Mouse (Mus musculus) forebrain, embryonic 13.5 days (tissue): ENCODE measurements around the gene Cmtm2b. TPM values are rescaled to one million over a fixed set of nuclear protein-coding genes. Genes with fewer than 3 reads are reported as not detected.

ENCODE experiments used
- ATAC-seq: fragments of 200-750 bp; cut with Nextera tagmentation; 2 replicates; pipeline ENCODE4 v1.8.0; 2017
- H3K27ac ChIP-seq: fragments of 300-500 bp; sonication (generic); 2 replicates; pipeline ENCODE4 v1.5.1; 2015; ENCODE audit warnings: inconsistent platforms, mild to moderate bottlenecking, moderate library complexity
- H3K27me3 ChIP-seq: fragments of 300-500 bp; sonication (generic); 2 replicates; pipeline ENCODE4 v1.6.1; 2015; ENCODE audit warnings: mild to moderate bottlenecking, inconsistent platforms
- H3K36me3 ChIP-seq: fragments of 300-500 bp; sonication (generic); 2 replicates; pipeline ENCODE4 v1.6.1; 2015; ENCODE audit warnings: mild to moderate bottlenecking, inconsistent platforms; ENCODE audit not compliant: poor library complexity, severe bottlenecking
- H3K4me1 ChIP-seq: fragments of 300-500 bp; sonication (generic); 2 replicates; pipeline ENCODE4 v1.6.1; 2015; ENCODE audit warnings: inconsistent platforms
- H3K4me2 ChIP-seq: fragments of 300-500 bp; sonication (generic); 2 replicates; pipeline ENCODE4 v1.6.1; 2015; ENCODE audit warnings: inconsistent platforms, mild to moderate bottlenecking, moderate library complexity
- H3K4me3 ChIP-seq: fragments of 300-500 bp; sonication (generic); 2 replicates; pipeline ENCODE4 v1.5.1; 2015; ENCODE audit warnings: mild to moderate bottlenecking, inconsistent platforms
- H3K9ac ChIP-seq: fragments of 300-500 bp; sonication (generic); 2 replicates; pipeline ENCODE4 v1.6.1; 2015; ENCODE audit warnings: mild to moderate bottlenecking, inconsistent platforms
- H3K9me3 ChIP-seq: fragments of 300-500 bp; sonication (generic); replicated peaks from 2 replicates; pipeline ENCODE4 v1.6.1; 2016; ENCODE audit warnings: inconsistent platforms
- WGBS: fragments of 180-500 bp; shearing (Covaris S2); methylation state at CpG from one replicate; pipeline ENCODE4 v1.1.7; 2015; 5-methylcytosine and 5-hydroxymethylcytosine counted together
- polyA plus RNA-seq: library from polyadenylated mRNA; unstranded; fragments of >200 nt; fragmentation: Nextera tagmentation; extraction: Ambion mirVana; gene quantifications from 2 replicates; pipeline ENCODE4 v1.2.1, GENCODE M21; 2015

Cmtm2b gene
- polyA plus RNA-seq, 1 experiment from 2014 or later: not detected

DNA sequence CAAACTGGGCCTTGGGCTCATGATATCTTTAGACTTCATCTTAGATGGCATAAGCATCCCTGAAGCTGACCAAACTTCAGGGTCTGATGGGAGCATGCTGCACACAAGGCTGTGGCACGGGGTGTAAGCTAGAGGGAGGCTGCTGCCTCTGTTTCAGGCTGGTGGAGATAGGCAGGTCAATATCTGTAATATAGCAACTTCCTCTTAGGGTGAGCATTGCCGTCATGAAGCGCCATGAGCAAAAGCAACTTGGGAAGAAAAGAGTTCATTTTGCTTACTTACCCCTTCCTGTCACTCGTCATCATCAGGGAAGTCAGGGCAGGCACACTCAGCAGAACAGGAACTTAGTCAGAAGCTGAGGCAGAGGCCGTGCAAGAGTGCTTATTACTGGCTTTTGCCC lies 11.8 kb downstream of the Cmtm2b start:
- no peak for ATAC-seq
- Histone ChIP-seq H3K9me3 (peaks cover 4% of the 10 kb centered on the region; the same call in 1 of the 2 replicates), H3K27me3 (no peaks in the 10 kb centered on the region), H3K27ac (no peak overlapping the region), H3K4me2 (no peak overlapping the region), H3K9ac (no peak overlapping the region), H3K36me3 (no peaks in the 10 kb centered on the region), H3K4me1 (no peaks in the 10 kb centered on the region), H3K4me3 (no peak overlapping the region)
- WGBS: 80% methylated on average over 5 of the region's 5 CpGs

DNA sequence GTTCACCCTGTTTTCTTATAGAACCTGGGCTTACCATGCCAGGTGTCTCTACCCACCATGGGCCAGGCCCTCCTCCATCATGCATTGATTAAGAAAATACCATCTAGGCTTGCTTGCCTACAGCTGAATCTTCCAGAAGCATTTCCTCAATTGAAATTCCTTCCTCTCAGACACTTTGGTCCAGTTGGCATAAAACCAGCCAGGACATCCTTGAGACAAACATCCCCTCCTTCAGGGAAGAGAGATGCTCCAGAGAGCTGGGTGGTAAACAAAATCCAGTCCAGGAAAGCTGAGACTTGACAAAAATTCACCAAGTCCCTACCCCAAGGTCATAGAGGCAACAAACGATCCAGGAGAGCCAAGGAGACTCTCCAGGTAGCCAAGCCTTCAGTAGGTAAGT lies 12.2 kb downstream of the Cmtm2b start:
- 100% methylated on average over 1 of the region's 1 CpGs for WGBS
- H3K27ac ChIP-seq: no peak overlapping the region
- H3K4me2 ChIP-seq: no peak overlapping the region
- ATAC-seq: no peak
- H3K4me1 ChIP-seq: no peaks in the 10 kb centered on the region
- H3K4me3 ChIP-seq: no peak overlapping the region
- H3K36me3 ChIP-seq: no peaks in the 10 kb centered on the region
- H3K9ac ChIP-seq: no peak overlapping the region
- H3K27me3 ChIP-seq: no peaks in the 10 kb centered on the region
- peaks cover 4% of the 10 kb centered on the region; the same call in 1 of the 2 replicates for H3K9me3 ChIP-seq

DNA sequence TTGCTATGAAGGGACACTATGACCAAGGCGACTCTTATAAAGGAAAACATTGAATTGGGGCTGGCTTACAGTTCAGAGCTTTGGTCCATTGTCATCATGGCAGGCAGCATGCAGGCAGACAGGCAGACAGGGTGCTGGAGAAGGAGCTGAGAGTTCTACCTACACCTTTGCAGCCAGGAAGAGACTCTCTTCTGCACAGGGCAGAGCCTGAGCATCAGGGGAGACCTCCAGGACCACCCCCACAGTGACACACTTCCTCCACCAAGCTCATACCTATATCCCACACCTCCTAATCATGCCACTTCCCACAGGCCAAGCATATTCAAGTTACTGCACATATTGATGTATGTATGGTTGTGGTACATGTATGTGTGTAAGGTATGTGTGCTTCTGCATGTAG lies 14.8 kb downstream of the Cmtm2b start:
- Histone ChIP-seq H3K9me3 (peaks cover 4% of the 10 kb centered on the region; the same call in 1 of the 2 replicates), H3K27me3 (no peaks in the 10 kb centered on the region), H3K9ac (no peak overlapping the region), H3K4me3 (no peak overlapping the region), H3K27ac (no peak overlapping the region), H3K36me3 (no peaks in the 10 kb centered on the region), H3K4me1 (peaks cover 10% of the 10 kb centered on the region; the same call in 1 of the 2 replicates), H3K4me2 (no peak overlapping the region)
- ATAC-seq: no peak
- 73% methylated on average over 1 of the region's 1 CpGs for WGBS

DNA sequence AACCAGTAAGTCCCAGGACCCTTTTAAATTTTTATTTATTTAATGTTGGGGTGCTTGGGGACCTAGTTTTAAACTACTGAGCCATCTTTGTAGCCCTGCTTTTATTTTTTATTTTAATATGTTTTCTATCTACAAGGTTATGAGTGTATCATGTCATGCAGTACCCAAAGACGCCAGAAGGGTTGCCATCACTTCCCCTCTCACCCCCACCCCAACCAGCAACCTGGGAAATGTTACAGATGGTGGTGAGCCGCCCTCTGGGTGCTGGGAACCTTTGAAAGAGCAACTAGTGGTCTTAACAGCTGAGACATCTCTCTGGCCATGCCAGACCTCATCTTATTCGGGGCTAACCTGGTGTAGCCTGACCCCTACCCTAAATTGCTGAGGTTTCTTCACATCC lies 15.9 kb downstream of the Cmtm2b start:
- Histone ChIP-seq H3K4me3 (no peak overlapping the region), H3K4me1 (peaks cover 10% of the 10 kb centered on the region; the same call in 1 of the 2 replicates), H3K27me3 (no peaks in the 10 kb centered on the region), H3K9ac (no peak overlapping the region), H3K36me3 (no peaks in the 10 kb centered on the region), H3K4me2 (no peak overlapping the region), H3K27ac (no peak overlapping the region), H3K9me3 (peaks cover 4% of the 10 kb centered on the region; the same call in 1 of the 2 replicates)
- ATAC-seq: no peak
- WGBS: 45% methylated on average over 3 of the region's 3 CpGs

DNA sequence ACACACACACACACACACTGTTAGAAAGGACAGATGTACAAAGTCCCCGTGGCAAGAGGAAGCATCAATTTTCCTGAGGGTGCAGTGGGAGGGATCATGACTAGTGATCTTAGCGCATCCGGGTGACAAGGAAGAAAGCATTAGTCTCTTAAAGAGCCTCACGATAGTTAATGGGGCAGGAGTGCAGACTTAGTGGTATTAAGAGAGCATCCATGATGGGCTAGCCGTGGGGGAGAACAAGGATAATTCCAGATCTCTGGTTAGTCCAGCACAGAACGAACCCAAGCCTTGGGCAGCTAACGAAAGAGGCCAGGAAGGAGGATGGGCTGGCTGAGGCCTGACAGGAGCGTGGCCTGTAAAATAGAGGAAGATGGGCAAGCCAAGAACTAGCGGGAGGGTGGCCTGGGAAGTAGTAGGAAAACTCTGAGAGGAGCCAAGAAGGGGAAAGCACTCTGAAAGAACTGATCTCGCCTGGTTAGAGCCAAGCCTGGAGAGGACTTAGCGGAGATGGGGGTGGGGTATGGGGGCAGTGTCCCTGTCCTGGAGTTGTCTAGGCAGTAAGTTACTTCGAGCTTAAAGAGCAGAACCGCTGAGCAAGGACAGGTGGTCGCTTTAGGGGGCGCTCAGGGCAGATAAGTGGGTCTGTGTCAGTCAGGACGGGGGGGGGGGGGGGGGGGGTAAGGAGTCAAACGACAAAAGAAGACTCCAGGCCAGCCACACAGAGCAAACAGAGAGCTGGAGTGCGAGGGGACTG lies 17.4 kb downstream of the Cmtm2b start, which contains the start of gene Cmtm3:
TSS of gene Cmtm3 (plus strand) at position 182 of the 754 bp plus-strand sequence.
- WGBS: 12% methylated on average over 18 of the region's 18 CpGs
- no peak within 1 kb of the TSS for H3K27ac ChIP-seq
- no peak for ATAC-seq

DNA sequence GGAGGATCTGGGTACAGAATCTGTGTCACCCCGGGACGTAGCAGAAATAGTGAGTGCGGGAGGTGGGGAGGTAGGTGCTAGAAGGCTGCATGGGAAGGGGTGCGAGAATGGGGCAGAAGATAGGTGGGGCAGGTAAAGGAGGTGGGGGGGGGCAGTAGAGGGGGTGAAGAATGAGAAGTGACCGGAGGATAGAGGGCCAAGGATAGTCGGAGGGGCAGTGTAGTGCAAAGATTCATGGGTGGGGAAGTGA lies 17.9 kb downstream of the Cmtm2b start:
- 0% methylated on average over 6 of the region's 6 CpGs for WGBS
- Histone ChIP-seq H3K9ac (peak overlapping the region; percentile 73), H3K27ac (no peak overlapping the region), H3K36me3 (no peaks in the 10 kb centered on the region), H3K4me1 (peaks cover 10% of the 10 kb centered on the region; the same call in 1 of the 2 replicates), H3K27me3 (no peaks in the 10 kb centered on the region), H3K4me3 (peak overlapping the region; percentile 60), H3K9me3 (peaks cover 4% of the 10 kb centered on the region; the same call in 1 of the 2 replicates), H3K4me2 (peak overlapping the region; percentile 81)
- peak; percentile 29; the same call in 1 of the 2 replicates for ATAC-seq

More for the DNA sequence above, 17.4 kb downstream of the Cmtm2b start, which contains the start of gene Cmtm3:
- Histone ChIP-seq H3K4me2 (peak within 1 kb of the TSS; percentile 81), H3K4me1 (peaks cover 10% of the 10 kb centered on the region; the same call in 1 of the 2 replicates), H3K27me3 (no peaks in the 10 kb centered on the region), H3K4me3 (peak within 1 kb of the TSS; percentile 60), H3K9ac (peak within 1 kb of the TSS; percentile 73), H3K36me3 (no peaks in the 10 kb centered on the region), H3K9me3 (peaks cover 4% of the 10 kb centered on the region; the same call in 1 of the 2 replicates)

DNA sequence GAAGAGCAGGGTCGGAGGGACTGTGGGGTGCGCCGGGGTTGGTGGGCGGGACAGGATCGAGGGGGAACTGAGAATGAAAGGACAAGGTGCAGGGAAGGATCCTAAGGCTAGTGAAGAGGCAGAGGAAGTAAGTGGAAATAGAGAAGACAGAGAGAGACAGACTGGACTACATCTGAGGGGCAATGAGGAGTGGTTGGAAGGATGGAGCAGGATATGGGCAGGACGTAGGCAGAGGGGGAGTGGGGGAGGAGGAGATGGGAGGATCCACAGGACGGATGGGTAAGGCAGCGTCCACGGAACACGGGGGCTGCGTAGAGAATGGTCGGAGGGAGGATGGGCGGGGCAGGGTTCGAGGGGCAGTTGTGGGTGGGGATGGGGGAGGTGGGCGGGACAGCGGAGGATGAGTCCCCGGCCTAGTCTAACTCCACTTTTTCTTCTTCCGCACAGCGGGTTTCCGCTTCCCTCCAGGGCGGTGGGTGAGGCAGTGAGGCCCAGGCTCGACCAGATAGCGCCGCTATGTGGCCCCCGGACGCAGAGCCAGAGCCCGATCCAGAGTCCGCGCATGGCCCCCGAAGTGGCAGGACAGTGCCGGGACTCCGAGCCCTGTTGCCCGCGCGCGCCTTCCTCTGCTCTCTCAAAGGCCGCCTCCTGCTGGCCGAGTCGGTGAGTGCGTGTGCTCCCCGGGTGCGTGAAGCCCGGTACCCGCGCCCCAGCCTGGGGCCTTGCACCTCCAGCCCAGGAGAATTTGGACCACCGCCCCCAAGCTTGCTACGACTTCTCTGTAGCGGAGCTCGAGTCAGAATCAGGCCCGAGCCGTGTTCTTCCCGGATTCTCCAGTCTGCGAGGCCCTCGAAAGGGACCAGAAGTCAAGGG lies 18.4 kb downstream of the Cmtm2b start:
- H3K36me3 ChIP-seq: no peaks in the 10 kb centered on the region
- H3K4me1 ChIP-seq: peaks cover 10% of the 10 kb centered on the region; the same call in 1 of the 2 replicates
- no peaks in the 10 kb centered on the region for H3K27me3 ChIP-seq
- peak overlapping the region; percentile 73 for H3K9ac ChIP-seq
- H3K4me2 ChIP-seq: peak overlapping the region; percentile 81
- peak; percentile 77 for ATAC-seq
- no peak overlapping the region; the same call in 1 of the 2 replicates for H3K27ac ChIP-seq
- WGBS: 0% methylated on average over 40 of the region's 54 CpGs
- H3K9me3 ChIP-seq: peaks cover 4% of the 10 kb centered on the region; the same call in 1 of the 2 replicates
- peak overlapping the region; percentile 60 for H3K4me3 ChIP-seq

DNA sequence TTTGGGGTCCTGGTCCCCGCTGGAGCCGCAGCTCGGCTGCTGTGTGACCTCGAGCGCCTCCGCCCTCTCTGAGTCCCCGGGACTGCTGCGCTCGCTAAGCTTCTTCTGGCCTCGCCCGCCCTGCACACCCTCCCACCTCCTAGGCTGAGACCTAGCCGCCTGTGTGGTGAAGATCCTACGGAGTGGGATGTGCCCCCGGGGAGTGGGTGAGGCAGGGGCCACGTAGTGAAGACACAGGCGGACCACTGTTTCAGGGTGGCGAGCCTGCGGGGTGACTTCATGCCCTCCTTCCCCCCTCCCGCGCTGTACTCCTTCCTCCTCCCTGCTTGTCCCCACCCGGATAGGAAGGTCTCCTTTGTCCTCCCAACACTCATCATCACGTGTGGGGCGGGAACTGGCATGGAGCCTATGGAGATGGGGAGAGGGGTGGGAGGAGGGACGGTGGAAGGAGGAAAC lies 19.1 kb downstream of the Cmtm2b start:
- peak; percentile 67 for ATAC-seq
- 0% methylated on average over 23 of the region's 24 CpGs for WGBS

DNA sequence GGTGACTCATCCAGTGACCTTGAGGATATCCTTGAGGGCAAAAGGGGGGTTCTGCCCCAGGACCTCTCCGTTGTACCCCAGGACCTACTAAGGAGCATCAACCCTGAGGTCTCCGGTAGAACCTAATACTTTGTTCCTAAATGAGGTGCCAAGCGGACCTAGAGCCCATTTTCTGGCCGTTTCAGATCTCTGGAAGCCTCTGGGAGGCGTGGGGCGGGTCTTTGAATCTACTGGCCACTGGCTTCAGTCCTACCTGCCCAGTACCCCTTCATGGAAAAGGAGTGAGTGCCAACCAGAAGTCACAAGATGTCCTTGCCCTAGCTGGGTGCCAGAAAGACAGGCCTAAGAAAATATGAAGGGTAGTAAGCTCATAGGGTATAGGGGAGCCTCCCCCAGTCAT lies 19.6 kb downstream of the Cmtm2b start:
- H3K4me2 ChIP-seq: peak overlapping the region; percentile 81
- peaks cover 2% of the 10 kb centered on the region; the same call in 1 of the 2 replicates for H3K36me3 ChIP-seq
- H3K4me3 ChIP-seq: no peak overlapping the region; the same call in 1 of the 2 replicates
- H3K9me3 ChIP-seq: peaks cover 4% of the 10 kb centered on the region; the same call in 1 of the 2 replicates
- no peak overlapping the region for H3K9ac ChIP-seq
- H3K27ac ChIP-seq: no peak overlapping the region
- ATAC-seq: no peak; the same call in 1 of the 2 replicates
- H3K4me1 ChIP-seq: peaks cover 10% of the 10 kb centered on the region; the same call in 1 of the 2 replicates
- WGBS: 44% methylated on average over 6 of the region's 6 CpGs
- no peaks in the 10 kb centered on the region for H3K27me3 ChIP-seq

More for the DNA sequence above, 19.1 kb downstream of the Cmtm2b start:
- H3K36me3 ChIP-seq: no peaks in the 10 kb centered on the region
- H3K4me2 ChIP-seq: peak overlapping the region; percentile 81
- peaks cover 10% of the 10 kb centered on the region; the same call in 1 of the 2 replicates for H3K4me1 ChIP-seq
- H3K9me3 ChIP-seq: peaks cover 4% of the 10 kb centered on the region; the same call in 1 of the 2 replicates
- no peak overlapping the region; the same call in 1 of the 2 replicates for H3K27ac ChIP-seq
- H3K4me3 ChIP-seq: peak overlapping the region; percentile 60
- no peaks in the 10 kb centered on the region for H3K27me3 ChIP-seq
- H3K9ac ChIP-seq: peak overlapping the region; percentile 73

DNA sequence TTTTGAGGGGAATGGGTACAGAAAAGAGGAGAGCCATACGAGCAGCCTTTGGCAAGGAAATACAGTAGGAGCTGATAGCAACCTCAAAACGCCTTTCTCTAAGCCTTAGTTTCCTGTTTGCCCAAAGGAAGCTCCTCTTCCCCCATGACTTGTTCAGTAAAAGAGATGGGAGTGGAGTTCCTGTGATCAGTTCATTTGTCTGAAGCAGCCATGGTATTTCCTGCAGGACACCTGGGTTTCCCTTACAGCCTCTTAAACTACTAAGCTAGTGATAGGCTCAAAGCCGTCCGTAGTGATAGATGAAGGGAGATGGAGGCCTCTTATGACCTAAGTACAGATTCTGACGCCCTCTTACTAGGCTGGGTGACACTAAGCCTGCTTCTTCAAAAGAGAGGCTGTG lies 20.4 kb downstream of the Cmtm2b start:
- no peak for ATAC-seq
- no peak overlapping the region for H3K27ac ChIP-seq
- no peaks in the 10 kb centered on the region for H3K27me3 ChIP-seq
- H3K9ac ChIP-seq: no peak overlapping the region
- H3K4me1 ChIP-seq: peaks cover 10% of the 10 kb centered on the region; the same call in 1 of the 2 replicates
- H3K4me3 ChIP-seq: no peak overlapping the region
- H3K9me3 ChIP-seq: no peaks in the 10 kb centered on the region
- H3K4me2 ChIP-seq: no peak overlapping the region
- WGBS: 84% methylated on average over 5 of the region's 5 CpGs
- peaks cover 7% of the 10 kb centered on the region; the same call in 1 of the 2 replicates for H3K36me3 ChIP-seq

DNA sequence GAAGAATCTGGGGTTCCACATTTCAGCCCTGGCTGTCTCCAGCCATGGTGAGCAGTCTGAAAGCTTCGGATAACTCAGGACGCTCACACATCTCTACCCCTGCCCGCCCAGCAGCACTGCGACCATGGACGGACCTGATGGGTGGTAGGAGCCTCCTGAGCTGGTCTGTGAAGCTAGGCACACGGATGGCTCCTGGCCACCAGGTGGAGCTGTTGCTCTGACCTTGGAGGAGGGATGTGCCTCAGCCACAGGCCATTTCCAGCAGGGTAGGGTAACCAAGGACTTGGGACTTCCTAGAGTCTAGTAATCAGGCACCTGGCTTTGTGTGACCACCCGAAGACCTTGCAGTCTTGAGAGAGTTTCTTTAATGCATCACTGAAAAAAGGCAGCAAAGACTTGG lies 21.9 kb downstream of the Cmtm2b start:
- H3K27me3 ChIP-seq: no peaks in the 10 kb centered on the region
- peaks cover 21% of the 10 kb centered on the region; the same call in 1 of the 2 replicates for H3K36me3 ChIP-seq
- H3K9me3 ChIP-seq: no peaks in the 10 kb centered on the region
- no peak overlapping the region for H3K4me3 ChIP-seq
- WGBS: 14% methylated on average over 7 of the region's 7 CpGs
- H3K27ac ChIP-seq: no peak overlapping the region
- H3K9ac ChIP-seq: no peak overlapping the region
- H3K4me2 ChIP-seq: no peak overlapping the region
- peaks cover 10% of the 10 kb centered on the region; the same call in 1 of the 2 replicates for H3K4me1 ChIP-seq
- ATAC-seq: peak; percentile 64
